Mouse (Mus musculus) forebrain, embryonic 11.5 days (tissue): ENCODE measurements around the gene Castor2. TPM values are rescaled to one million over a fixed set of nuclear protein-coding genes. Genes with fewer than 3 reads are reported as not detected.

ENCODE experiments used
- ATAC-seq: fragments of 200-750 bp; cut with Nextera tagmentation; replicated peaks from 2 replicates; pipeline ENCODE4 v1.8.0; 2017; ENCODE audit warnings: moderate TSS enrichment; ENCODE audit not compliant: low FRiP score
- DNase-seq: peaks from one replicate; pipeline ENCODE4 v3.0.0-alpha.2; 2017; ENCODE audit warnings: low spot score
- H3K27ac ChIP-seq: fragments of 300-500 bp; sonication (generic); 2 replicates; pipeline ENCODE4 v1.5.1; 2014; ENCODE audit warnings: low read depth, low read length
- H3K27me3 ChIP-seq: fragments of 300-500 bp; sonication (generic); 2 replicates; pipeline ENCODE4 v1.6.1; 2014; ENCODE audit warnings: mild to moderate bottlenecking, low read length, mixed read lengths; ENCODE audit not compliant: control insufficient read depth, insufficient read depth
- H3K36me3 ChIP-seq: fragments of 300-500 bp; sonication (generic); 2 replicates; pipeline ENCODE4 v1.6.1; 2014; ENCODE audit warnings: mild to moderate bottlenecking, low read length, moderate library complexity, mixed read lengths; ENCODE audit not compliant: control insufficient read depth, insufficient read depth
- H3K4me1 ChIP-seq: fragments of 300-500 bp; sonication (generic); replicated peaks from 2 replicates; pipeline ENCODE4 v1.6.1; 2014; ENCODE audit warnings: low read length, mixed read lengths; ENCODE audit not compliant: control insufficient read depth, insufficient read depth
- H3K4me2 ChIP-seq: fragments of 300-500 bp; sonication (generic); 2 replicates; pipeline ENCODE4 v1.6.1; 2014; ENCODE audit warnings: low read depth, mild to moderate bottlenecking, low read length, moderate library complexity, mixed read lengths; ENCODE audit not compliant: severe bottlenecking
- H3K4me3 ChIP-seq: fragments of 300-500 bp; sonication (generic); 2 replicates; pipeline ENCODE4 v1.5.1; 2014; ENCODE audit warnings: low read depth, low read length
- H3K9ac ChIP-seq: fragments of 300-500 bp; sonication (generic); 2 replicates; pipeline ENCODE4 v1.6.1; 2014; ENCODE audit warnings: low read length
- H3K9me3 ChIP-seq: fragments of 300-500 bp; sonication (generic); 2 replicates; pipeline ENCODE4 v1.6.1; 2016; ENCODE audit warnings: low read length, mixed read lengths; ENCODE audit not compliant: control insufficient read depth
- WGBS: fragments of 180-500 bp; shearing (Covaris S2); extraction: QIAGEN DNeasy Blood & Tissue Kit; methylation state at CpG from one replicate; pipeline ENCODE4 v1.1.7; 2014; 5-methylcytosine and 5-hydroxymethylcytosine counted together
- polyA plus RNA-seq: library from polyadenylated mRNA; unstranded; fragments of >200 nt; fragmentation: Nextera tagmentation; extraction: Ambion mirVana; gene quantifications from 2 replicates; pipeline ENCODE4 v1.2.1, GENCODE M21; 2014

Gene Castor2
- polyA plus RNA-seq, 1 experiment from 2014 or later, result 11.8 TPM

DNA sequence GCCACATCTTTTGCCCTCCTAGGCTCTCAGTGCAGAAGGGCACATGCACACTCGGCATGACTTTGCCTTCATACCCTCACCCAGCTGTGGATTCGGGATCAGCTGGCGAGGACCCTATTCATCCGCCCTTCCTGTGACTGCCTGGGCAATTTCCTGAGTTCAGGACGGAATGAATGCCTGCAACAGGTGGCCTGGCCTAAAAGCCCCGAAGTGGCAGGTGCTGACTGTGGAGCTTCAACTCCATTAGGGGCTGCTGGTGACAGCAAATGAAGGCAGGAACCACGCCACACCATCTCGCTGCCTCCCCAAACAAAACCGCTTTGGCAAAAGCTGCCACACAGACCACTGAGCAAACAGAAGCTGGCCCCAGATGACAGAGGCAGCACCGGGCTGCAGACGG, 52.4 kb downstream of the Castor2 start:
- H3K4me3 ChIP-seq, result no peak overlapping the region
- peaks cover 3% of the 10 kb centered on the region; the same call in 1 of the 2 replicates for H3K36me3 ChIP-seq
- ATAC-seq (no peak), DNase-seq (no peak)
- no peaks in the 10 kb centered on the region for H3K4me1 ChIP-seq
- no peaks in the 10 kb centered on the region for H3K9me3 ChIP-seq
- H3K4me2 ChIP-seq, result no peak overlapping the region
- H3K9ac ChIP-seq, result no peak overlapping the region
- WGBS, result 94% methylated on average over 11 of the region's 11 CpGs
- H3K27ac ChIP-seq, result no peak overlapping the region
- no peaks in the 10 kb centered on the region for H3K27me3 ChIP-seq

- WGBS, result 96% methylated on average over 7 of the region's 7 CpGs
- Histone ChIP-seq H3K4me2 (no peak overlapping the region), H3K9me3 (no peaks in the 10 kb centered on the region), H3K9ac (no peak overlapping the region), H3K27ac (no peak overlapping the region), H3K36me3 (peaks cover 6% of the 10 kb centered on the region; the same call in 1 of the 2 replicates), H3K4me1 (no peaks in the 10 kb centered on the region), H3K4me3 (no peak overlapping the region), H3K27me3 (no peaks in the 10 kb centered on the region)
- ATAC-seq, result no peak
- no peak for DNase-seq
These were observed 56.5 kb downstream of the Castor2 start for GRCm38 (mm10) chr5:134155916-134156466.

- Histone ChIP-seq H3K27me3 (no peaks in the 10 kb centered on the region), H3K9ac (no peak overlapping the region), H3K4me2 (no peak overlapping the region), H3K27ac (no peak overlapping the region), H3K4me1 (no peaks in the 10 kb centered on the region), H3K9me3 (no peaks in the 10 kb centered on the region), H3K4me3 (no peak overlapping the region), H3K36me3 (no peaks in the 10 kb centered on the region; the same call in 1 of the 2 replicates)
- ATAC-seq (no peak), DNase-seq (no peak)
- WGBS, result 85% methylated on average over 5 of the region's 5 CpGs
These were observed 65.2 kb downstream of the Castor2 start for GRCm38 (mm10) chr5:134164688-134165087.

DNA sequence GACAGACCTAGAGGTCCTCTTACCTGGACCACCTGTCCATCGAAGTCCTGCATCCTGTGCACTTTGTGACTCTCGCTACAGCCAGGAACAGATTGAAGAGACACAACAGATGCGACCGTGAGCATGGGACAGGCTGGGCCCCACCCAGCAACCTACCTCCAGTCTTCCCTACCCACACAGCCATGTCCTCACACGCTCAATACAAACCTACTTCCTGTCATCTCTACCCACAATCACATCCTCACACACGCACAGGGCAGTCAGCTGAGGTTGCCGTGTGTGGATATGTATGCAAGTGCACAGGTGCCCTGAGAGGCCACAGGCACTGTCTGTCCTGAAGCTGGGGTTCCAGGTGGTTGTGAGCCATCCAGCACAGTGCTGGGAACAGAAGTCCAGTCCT, 67.1 kb downstream of the Castor2 start:
- Histone ChIP-seq H3K27ac (no peak overlapping the region), H3K4me2 (no peak overlapping the region), H3K4me1 (no peaks in the 10 kb centered on the region), H3K36me3 (no peaks in the 10 kb centered on the region; the same call in 1 of the 2 replicates), H3K27me3 (no peaks in the 10 kb centered on the region), H3K4me3 (no peak overlapping the region), H3K9ac (no peak overlapping the region), H3K9me3 (no peaks in the 10 kb centered on the region)
- 93% methylated on average over 7 of the region's 7 CpGs for WGBS
- DNase-seq (no peak), ATAC-seq (no peak)

GRCm38 (mm10) chr5:134168033-134168432, 68.5 kb downstream of the Castor2 start:
- Histone ChIP-seq H3K36me3 (no peaks in the 10 kb centered on the region; the same call in 1 of the 2 replicates), H3K27ac (no peak overlapping the region), H3K4me2 (no peak overlapping the region), H3K4me1 (no peaks in the 10 kb centered on the region), H3K9ac (no peak overlapping the region), H3K9me3 (no peaks in the 10 kb centered on the region), H3K27me3 (no peaks in the 10 kb centered on the region), H3K4me3 (no peak overlapping the region)
- DNase-seq, result no peak
- 93% methylated on average over 9 of the region's 9 CpGs for WGBS
- ATAC-seq, result no peak

- Histone ChIP-seq H3K4me1 (no peaks in the 10 kb centered on the region), H3K9me3 (no peaks in the 10 kb centered on the region), H3K36me3 (no peaks in the 10 kb centered on the region; the same call in 1 of the 2 replicates), H3K4me2 (no peak overlapping the region), H3K9ac (no peak overlapping the region), H3K4me3 (no peak overlapping the region), H3K27ac (no peak overlapping the region), H3K27me3 (no peaks in the 10 kb centered on the region)
- 93% methylated on average over 10 of the region's 10 CpGs for WGBS
- no peak for ATAC-seq
- no peak for DNase-seq
These were observed 69.7 kb downstream of the Castor2 start for GRCm38 (mm10) chr5:134169231-134169630.

DNA sequence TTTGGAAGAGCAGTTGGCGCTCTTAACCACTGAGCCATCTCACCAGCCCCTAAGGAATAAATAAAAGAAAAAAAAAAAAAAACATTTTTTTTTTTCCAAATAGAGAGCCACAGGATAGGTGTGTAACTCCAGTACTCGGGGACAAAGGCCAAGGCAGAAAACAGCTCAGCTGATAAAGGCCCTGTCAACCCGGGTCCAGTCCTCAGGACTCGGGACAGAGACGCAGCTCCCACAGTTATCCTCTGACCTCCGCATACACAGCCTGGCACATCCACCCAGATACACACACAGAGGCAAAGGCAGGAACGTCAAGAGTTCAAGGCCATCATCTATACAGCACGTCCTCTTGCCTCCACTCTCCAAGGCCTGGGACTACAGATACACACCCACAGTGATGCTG, 70.7 kb downstream of the Castor2 start:
- DNase-seq, result no peak
- no peak overlapping the region for H3K27ac ChIP-seq
- no peak overlapping the region for H3K4me2 ChIP-seq
- H3K27me3 ChIP-seq, result no peaks in the 10 kb centered on the region
- no peaks in the 10 kb centered on the region for H3K9me3 ChIP-seq
- ATAC-seq, result no peak
- WGBS, result 94% methylated on average over 8 of the region's 8 CpGs
- no peak overlapping the region for H3K4me3 ChIP-seq
- no peaks in the 10 kb centered on the region; the same call in 1 of the 2 replicates for H3K36me3 ChIP-seq
- no peak overlapping the region for H3K9ac ChIP-seq
- no peaks in the 10 kb centered on the region for H3K4me1 ChIP-seq

DNA sequence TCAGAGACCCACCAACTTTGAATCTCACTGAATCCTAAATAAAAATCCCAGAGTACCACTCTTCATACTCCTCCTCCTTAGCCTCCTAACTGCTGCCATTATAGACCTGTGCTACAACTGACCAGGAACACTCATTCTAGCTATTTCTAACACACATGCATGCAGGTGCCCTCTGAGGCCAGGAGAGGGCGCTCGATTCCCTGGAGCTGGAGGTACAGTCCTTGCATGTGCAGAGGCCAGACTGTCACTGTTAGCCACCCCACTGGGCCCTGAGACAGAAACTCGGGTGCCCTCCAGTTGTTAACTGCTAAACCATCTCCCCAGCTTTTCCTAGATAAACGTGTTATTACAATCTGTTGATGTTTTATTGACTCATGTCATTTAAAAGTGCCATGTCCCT, 73.7 kb downstream of the Castor2 start:
- H3K27ac ChIP-seq, result no peak overlapping the region
- no peaks in the 10 kb centered on the region; the same call in 1 of the 2 replicates for H3K36me3 ChIP-seq
- DNase-seq (peak; percentile 68), ATAC-seq (no peak)
- no peak overlapping the region for H3K4me3 ChIP-seq
- H3K4me2 ChIP-seq, result no peak overlapping the region
- H3K27me3 ChIP-seq, result no peaks in the 10 kb centered on the region
- H3K4me1 ChIP-seq, result peaks cover 6% of the 10 kb centered on the region
- WGBS, result 44% methylated on average over 4 of the region's 4 CpGs
- no peak overlapping the region for H3K9ac ChIP-seq
- no peaks in the 10 kb centered on the region for H3K9me3 ChIP-seq

GRCm38 (mm10) chr5:134175696-134176095, 76.2 kb downstream of the Castor2 start:
- Histone ChIP-seq H3K4me2 (peak overlapping the region; percentile 89), H3K36me3 (no peaks in the 10 kb centered on the region), H3K27me3 (no peaks in the 10 kb centered on the region), H3K9me3 (no peaks in the 10 kb centered on the region), H3K4me1 (peaks cover 6% of the 10 kb centered on the region), H3K27ac (no peak overlapping the region), H3K4me3 (peak overlapping the region; percentile 75), H3K9ac (peak overlapping the region; percentile 74)
- no peak for ATAC-seq
- WGBS, result 9% methylated on average over 10 of the region's 10 CpGs
- DNase-seq, result no peak
